Mouse (Mus musculus) C2C12 (cell line): ENCODE results near the gene Dlg4.

ENCODE experiments used
- CEBPB ChIP-seq: IDR thresholded peaks from one replicate; pipeline ENCODE4 v1.6.1; 2011; ENCODE audit warnings: low read depth, mild to moderate bottlenecking, control low read depth, moderate library complexity
- CTCF ChIP-seq: IDR thresholded peaks from one replicate; pipeline ENCODE4 v1.5.1; 2011; ENCODE audit not compliant: control insufficient read depth, insufficient read depth, insufficient read length
- FOSL1 ChIP-seq: IDR thresholded peaks from one replicate; pipeline ENCODE4 v1.8.0; 2011; ENCODE audit warnings: mild to moderate bottlenecking, low read length; ENCODE audit not compliant: poor library complexity, insufficient read depth, severe bottlenecking
- MAX ChIP-seq: IDR thresholded peaks from one replicate; pipeline ENCODE4 v1.6.1; 2011; ENCODE audit warnings: mild to moderate bottlenecking, control low read depth
- MYOD1 ChIP-seq: IDR thresholded peaks from one replicate; pipeline ENCODE4 v1.6.1; 2011; ENCODE audit warnings: low read depth; ENCODE audit not compliant: control insufficient read depth, insufficient read length
- MYOG ChIP-seq: IDR thresholded peaks from one replicate; pipeline ENCODE4 v1.6.1; 2011; ENCODE audit not compliant: control insufficient read depth, insufficient read length; ENCODE audit errors: extremely low read depth
- USF1 ChIP-seq: IDR thresholded peaks from one replicate; pipeline ENCODE4 v1.6.1; 2011; ENCODE audit warnings: low read depth, mild to moderate bottlenecking, control low read depth, moderate library complexity

DNA sequence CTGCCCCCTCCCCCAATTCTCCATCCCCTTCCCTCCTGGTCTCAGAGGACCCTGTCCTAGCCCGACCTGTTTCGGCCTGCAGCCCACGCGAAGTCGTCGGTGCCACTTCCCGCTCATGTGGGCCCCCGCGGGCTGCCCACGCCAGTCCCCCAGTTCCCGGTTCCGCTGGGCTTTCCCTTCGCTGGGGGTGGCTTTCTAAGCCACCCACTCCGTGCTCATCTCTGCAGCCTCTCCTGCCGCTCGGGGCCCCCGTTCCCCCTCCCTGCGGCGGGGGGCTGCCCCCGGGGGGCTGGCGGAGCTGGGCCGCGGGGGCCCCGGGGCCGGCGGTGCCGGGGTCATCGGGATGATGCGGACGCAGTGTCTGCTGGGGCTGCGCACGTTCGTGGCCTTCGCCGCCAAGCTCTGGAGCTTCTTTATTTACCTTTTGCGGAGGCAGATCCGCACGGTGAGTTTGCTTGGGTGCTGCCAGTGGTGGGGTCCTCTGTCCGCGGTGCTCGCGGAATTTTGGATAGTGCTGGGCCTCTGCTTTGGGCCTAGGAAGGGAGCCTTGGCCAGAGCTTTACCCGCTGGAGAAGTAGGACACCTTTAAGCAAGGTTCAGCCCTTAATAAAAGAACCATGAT, 35.5 kb upstream of the Dlg4 start, which contains the start of gene Ctdnep1:
- no peak for TF ChIP-seq CTCF
- TF ChIP-seq MYOG = no peak
- no peak for TF ChIP-seq MYOD1
- no peak for TF ChIP-seq MAX
- no peak for TF ChIP-seq CEBPB
- TF ChIP-seq USF1 = no peak
- no peak for TF ChIP-seq FOSL1
